Mouse (Mus musculus) myocyte (in vitro differentiated cells): Measurements from ENCODE around the gene Tiam1. TPM values are rescaled to one million over a fixed set of nuclear protein-coding genes. Genes with fewer than 3 reads are reported as not detected.

Experiments
- H3K27me3 ChIP-seq: one replicate; pipeline ENCODE4 v1.6.1; 2011; ENCODE audit not compliant: control insufficient read depth, insufficient read depth, insufficient read length
- H3K36me3 ChIP-seq: one replicate; pipeline ENCODE4 v1.6.1; 2011; ENCODE audit not compliant: control insufficient read depth, insufficient read depth
- H3K4me2 ChIP-seq: one replicate; pipeline ENCODE4 v1.6.1; 2011; ENCODE audit warnings: low read depth, control low read depth
- H3K4me3 ChIP-seq: one replicate; pipeline ENCODE4 v1.5.1; 2011; ENCODE audit warnings: mild to moderate bottlenecking, control low read depth, moderate library complexity
- H3K79me2 ChIP-seq: one replicate; pipeline ENCODE4 v1.6.1; 2011; ENCODE audit not compliant: control insufficient read depth, insufficient read depth
- H3ac ChIP-seq: one replicate; pipeline ENCODE4 v1.6.1; 2011; ENCODE audit not compliant: control insufficient read depth, insufficient read length
- CEBPB ChIP-seq: IDR thresholded peaks from 2 replicates; pipeline ENCODE4 v1.6.1; 2011; ENCODE audit warnings: mild to moderate bottlenecking, moderate library complexity; ENCODE audit not compliant: poor library complexity, insufficient read depth, severe bottlenecking
- E2F4 ChIP-seq: IDR thresholded peaks from one replicate; pipeline ENCODE4 v1.6.1; 2011; ENCODE audit warnings: mild to moderate bottlenecking, control low read depth, moderate library complexity; ENCODE audit not compliant: insufficient read depth
- MAX ChIP-seq: IDR thresholded peaks from one replicate; pipeline ENCODE4 v1.6.1; 2011; ENCODE audit warnings: low read depth, mild to moderate bottlenecking, control low read depth
- MYOD1 ChIP-seq, 3 experiments: IDR thresholded peaks; one replicate each; pipeline ENCODE4 v1.6.1; 2011; ENCODE audit warnings: control low read depth in 2 of 3, low read depth in 2 of 3, mild to moderate bottlenecking in 2 of 3, moderate library complexity in 1 of 3; ENCODE audit not compliant: insufficient read length in 2 of 3, control insufficient read depth in 1 of 3
- MYOG ChIP-seq, 3 experiments: IDR thresholded peaks; one replicate each; pipeline ENCODE4 v1.6.1; 2011; ENCODE audit warnings: control low read depth in 2 of 3, low read depth in 2 of 3, mild to moderate bottlenecking in 2 of 3; ENCODE audit not compliant: insufficient read length in 2 of 3, control insufficient read depth in 1 of 3, insufficient read depth in 1 of 3
- POLR2A ChIP-seq: IDR thresholded peaks from one replicate; pipeline ENCODE4 v1.6.1; 2011; ENCODE audit warnings: low read depth, mild to moderate bottlenecking, control low read depth, moderate library complexity; ENCODE audit not compliant: insufficient read length
- POLR2AphosphoS2 ChIP-seq: IDR thresholded peaks from one replicate; pipeline ENCODE4 v1.6.1; 2011; ENCODE audit warnings: low read depth, control low read depth; ENCODE audit not compliant: insufficient read length
- REST ChIP-seq: IDR thresholded peaks from one replicate; pipeline ENCODE4 v1.6.1; 2011; ENCODE audit warnings: mild to moderate bottlenecking, control low read depth, moderate library complexity; ENCODE audit not compliant: insufficient read depth, insufficient read length
- SRF ChIP-seq: IDR thresholded peaks from one replicate; pipeline ENCODE4 v1.6.1; 2011; ENCODE audit warnings: low read depth; ENCODE audit not compliant: control insufficient read depth, insufficient read length
- TCF12 ChIP-seq: IDR thresholded peaks from one replicate; pipeline ENCODE4 v1.6.1; 2011; ENCODE audit warnings: mild to moderate bottlenecking, control low read depth; ENCODE audit not compliant: poor library complexity, insufficient read depth, severe bottlenecking
- TCF3 ChIP-seq: IDR thresholded peaks from one replicate; pipeline ENCODE4 v1.6.1; 2011; ENCODE audit warnings: low read depth, control low read depth; ENCODE audit not compliant: insufficient read length
- USF1 ChIP-seq: IDR thresholded peaks from one replicate; pipeline ENCODE4 v1.6.1; 2011; ENCODE audit warnings: low read depth, mild to moderate bottlenecking, control low read depth, moderate library complexity
- polyA plus RNA-seq: library from polyadenylated mRNA; unstranded; fragments of >200 nt; fragmentation: generic; extraction: Trizol; gene quantifications from one replicate; pipeline ENCODE4 v1.2.1, GENCODE M21; 2012; ENCODE audit warnings: missing spikeins

Tiam1 gene
- polyA plus RNA-seq, 1 experiment = 2.2 TPM

GRCm38 (mm10) chr16:90145244-90145643 lies 1.7 kb upstream of the Tiam1 start:
- Histone ChIP-seq H3K4me3 (no peak overlapping the region), H3K36me3 (no peaks in the 10 kb centered on the region), H3ac (no peak overlapping the region), H3K79me2 (no peaks in the 10 kb centered on the region), H3K4me2 (no peak overlapping the region), H3K27me3 (no peaks in the 10 kb centered on the region)
- TF ChIP-seq MYOG (IDR thresholded peaks at IDR 0.05; ENCODE audit: control insufficient read depth in 1 of 3, insufficient read depth in 1 of 3, insufficient read length in 2 of 3, low read depth in 2 of 3) (peak in 1 of 3 experiments; percentile 7), E2F4 (no peak), POLR2A (no peak), CEBPB (no peak)

- no peaks in the 10 kb centered on the region for H3K79me2 ChIP-seq
- H3K4me3 ChIP-seq = peak overlapping the region; percentile 41
- no peak for TF ChIP-seq E2F4
- TF ChIP-seq POLR2A = no peak
- TF ChIP-seq MYOG (IDR thresholded peaks at IDR 0.05; ENCODE audit: control insufficient read depth in 1 of 3, insufficient read depth in 1 of 3, insufficient read length in 2 of 3, low read depth in 2 of 3) = no peak
- no peak for TF ChIP-seq CEBPB
- no peak for TF ChIP-seq POLR2AphosphoS2
- no peak for TF ChIP-seq MAX
- no peak for TF ChIP-seq TCF12
- no peak for TF ChIP-seq USF1
- TF ChIP-seq MYOD1 (IDR thresholded peaks at IDR 0.05; ENCODE audit: control insufficient read depth in 1 of 3, insufficient read length in 2 of 3, low read depth in 2 of 3) = no peak
- TF ChIP-seq SRF = no peak
- no peak for TF ChIP-seq REST
- no peak for TF ChIP-seq TCF3
- no peaks in the 10 kb centered on the region for H3K36me3 ChIP-seq
- H3K27me3 ChIP-seq = no peaks in the 10 kb centered on the region
- H3K4me2 ChIP-seq = peak overlapping the region; percentile 61
- no peak overlapping the region for H3ac ChIP-seq
These were observed 972 bp upstream of the Tiam1 start for GRCm38 (mm10) chr16:90144541-90144940.

- peak overlapping the region; percentile 41 for H3K4me3 ChIP-seq
- no peaks in the 10 kb centered on the region for H3K36me3 ChIP-seq
- H3K27me3 ChIP-seq = no peaks in the 10 kb centered on the region
- TF ChIP-seq USF1 (no peak), SRF (no peak), POLR2AphosphoS2 (no peak)
- no peaks in the 10 kb centered on the region for H3K79me2 ChIP-seq
- H3ac ChIP-seq = peak overlapping the region; percentile 80
- peak overlapping the region; percentile 91 for H3K4me2 ChIP-seq
These were observed 181 bp downstream of the Tiam1 start for GRCm38 (mm10) chr16:90143416-90143759.

GRCm38 (mm10) chr16:90142574-90143415 lies 774 bp downstream of the Tiam1 start:
- TF ChIP-seq POLR2AphosphoS2 = no peak
- TF ChIP-seq MYOD1 (IDR thresholded peaks at IDR 0.05; ENCODE audit: control insufficient read depth in 1 of 3, insufficient read length in 2 of 3, low read depth in 2 of 3) = no peak
- no peak for TF ChIP-seq CEBPB
- TF ChIP-seq MYOG (IDR thresholded peaks at IDR 0.05; ENCODE audit: control insufficient read depth in 1 of 3, insufficient read depth in 1 of 3, insufficient read length in 2 of 3, low read depth in 2 of 3) = no peak
- no peak for TF ChIP-seq TCF12
- TF ChIP-seq USF1 = no peak
- TF ChIP-seq TCF3 = no peak
- no peak for TF ChIP-seq MAX
- no peak for TF ChIP-seq SRF
- TF ChIP-seq REST = no peak
- TF ChIP-seq POLR2A = no peak
- TF ChIP-seq E2F4 = no peak

DNA sequence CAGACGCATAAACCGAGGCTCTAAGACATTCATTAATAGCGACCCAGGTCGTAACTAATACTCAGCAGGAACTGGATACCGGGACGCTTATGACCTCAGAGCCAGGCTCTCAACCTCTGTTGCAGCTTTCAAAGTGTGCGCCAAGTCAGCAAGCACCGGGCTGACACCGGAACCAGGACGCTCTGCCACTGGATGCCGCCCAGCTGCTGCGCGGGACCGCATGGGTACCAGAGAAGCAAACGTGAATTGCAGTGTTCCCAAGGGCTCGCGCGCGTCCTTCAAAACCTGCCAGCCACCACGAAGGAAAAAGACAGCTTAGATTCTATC lies 1.4 kb downstream of the Tiam1 start:
- H3ac ChIP-seq = no peak overlapping the region
- no peaks in the 10 kb centered on the region for H3K79me2 ChIP-seq
- no peaks in the 10 kb centered on the region for H3K27me3 ChIP-seq
- H3K4me3 ChIP-seq = peak overlapping the region; percentile 41
- TF ChIP-seq MYOD1 (IDR thresholded peaks at IDR 0.05; ENCODE audit: control insufficient read depth in 1 of 3, insufficient read length in 2 of 3, low read depth in 2 of 3) = no peak
- no peak for TF ChIP-seq E2F4
- no peak for TF ChIP-seq SRF
- H3K36me3 ChIP-seq = no peaks in the 10 kb centered on the region
- peak overlapping the region; percentile 91 for H3K4me2 ChIP-seq

More at GRCm38 (mm10) chr16:90142574-90143415, 774 bp downstream of the Tiam1 start:
- no peaks in the 10 kb centered on the region for H3K79me2 ChIP-seq
- H3K27me3 ChIP-seq = no peaks in the 10 kb centered on the region
- H3K4me3 ChIP-seq = peak overlapping the region; percentile 41
- no peaks in the 10 kb centered on the region for H3K36me3 ChIP-seq
- H3K4me2 ChIP-seq = peak overlapping the region; percentile 91
- H3ac ChIP-seq = peak overlapping the region; percentile 80
